Mouse (Mus musculus) cerebellum, adult 9-11 months (tissue): Measurements from ENCODE around the gene Mapk10.
A peak's percentile ranks its signal among the peaks of the same experiment; 100 is the strongest.

ENCODE experiments used
- DNase-seq: peaks from one replicate; pipeline ENCODE4 v3.0.0; 2022

Gene Mapk10

DNA sequence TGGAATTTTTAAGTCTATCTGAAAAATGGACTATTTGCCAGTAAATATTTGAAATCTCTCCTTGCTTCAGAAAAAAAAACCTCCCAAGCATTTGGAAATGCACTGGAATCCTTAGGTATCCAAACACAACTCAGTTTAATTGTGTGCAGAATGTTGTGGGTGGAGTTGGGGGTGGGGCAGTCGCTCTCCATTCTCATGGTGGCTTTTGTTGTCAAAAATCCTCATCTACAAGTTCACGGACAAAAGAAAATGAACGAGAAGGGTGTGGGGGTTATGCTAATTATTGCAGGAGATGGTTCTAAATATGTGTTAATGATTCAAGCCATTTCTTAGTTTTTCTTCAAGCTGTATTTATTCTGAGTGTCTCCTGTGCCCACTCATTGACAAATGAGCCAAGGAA lies 49.6 kb downstream of the Mapk10 start:
- no peak for DNase-seq

DNA sequence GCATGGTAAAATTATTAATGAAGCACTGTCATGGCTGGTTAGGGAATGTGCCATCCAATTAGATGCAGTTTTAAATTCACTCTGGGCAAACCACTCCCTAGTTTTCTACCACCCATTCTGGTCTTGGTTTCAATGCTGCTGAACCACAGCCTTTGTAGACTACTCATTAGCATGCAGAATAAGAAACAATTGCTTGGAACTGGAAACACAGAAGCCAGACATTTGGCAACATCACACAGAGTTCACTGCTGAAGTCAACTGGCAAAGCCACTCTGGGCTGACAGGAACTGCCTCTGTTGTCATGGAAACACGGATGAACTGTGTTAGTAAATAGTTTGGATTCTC lies 50.0 kb downstream of the Mapk10 start:
- DNase-seq, result peak; percentile 72

DNA sequence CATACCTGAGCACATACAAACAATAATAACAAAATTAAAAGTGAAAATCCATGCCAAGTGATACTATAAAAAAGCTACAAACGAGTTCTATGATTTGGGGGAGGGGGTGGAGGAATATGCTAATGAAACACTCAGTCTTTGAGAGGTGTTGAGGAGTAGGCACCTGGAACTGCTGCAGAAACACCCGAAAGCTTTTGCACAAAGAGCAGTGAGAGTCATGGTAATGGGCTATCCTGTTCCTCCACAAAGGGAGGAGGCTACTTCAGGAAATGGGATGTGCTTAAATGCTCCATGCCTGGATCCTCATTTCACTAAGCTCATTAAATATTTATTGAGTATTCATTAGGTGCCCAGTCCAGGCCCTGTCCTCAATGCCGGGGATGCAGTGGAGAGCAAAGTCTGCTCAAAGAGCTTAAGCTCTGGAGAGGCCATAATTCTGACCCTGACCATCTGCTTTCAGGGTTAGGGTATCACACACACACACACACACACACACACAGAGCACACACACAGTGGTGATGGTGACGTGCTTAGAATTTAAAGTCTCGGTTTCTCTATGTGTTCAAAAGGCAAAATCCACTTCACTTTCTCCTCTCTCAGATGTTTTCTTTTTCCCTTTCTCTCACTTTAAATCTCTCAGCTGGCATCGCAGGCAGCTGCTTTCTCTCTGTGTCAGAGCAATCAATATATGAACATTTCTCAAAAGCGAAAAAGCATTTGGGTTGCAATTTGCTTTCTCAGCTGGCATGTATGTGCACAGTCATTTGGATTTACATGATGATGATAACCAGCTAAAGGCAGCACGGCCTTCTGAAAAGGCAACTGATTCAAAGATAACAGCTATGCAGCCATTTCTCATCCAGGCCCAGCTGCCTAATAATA lies 50.6 kb downstream of the Mapk10 start:
- DNase-seq, result no peak

DNA sequence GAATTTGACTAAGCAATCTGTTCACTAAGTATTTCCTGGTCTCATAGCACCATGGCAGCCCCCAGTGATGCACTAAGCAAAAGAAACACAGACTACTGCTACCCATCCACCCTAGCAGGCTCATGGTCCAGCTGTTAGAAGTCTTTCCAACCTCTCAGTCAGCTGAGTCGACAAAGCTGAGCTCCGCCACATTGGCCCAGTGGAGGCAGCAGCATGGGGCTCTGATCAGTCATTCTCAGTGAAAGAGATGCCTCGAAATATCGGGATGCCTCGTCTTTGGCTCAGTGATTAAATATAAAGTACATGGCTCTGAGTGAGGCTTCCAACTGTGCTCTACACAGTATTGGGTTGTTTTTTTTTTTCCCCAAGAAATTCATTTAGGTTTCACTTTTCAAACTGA lies 70.2 kb downstream of the Mapk10 start:
- no peak for DNase-seq

DNA sequence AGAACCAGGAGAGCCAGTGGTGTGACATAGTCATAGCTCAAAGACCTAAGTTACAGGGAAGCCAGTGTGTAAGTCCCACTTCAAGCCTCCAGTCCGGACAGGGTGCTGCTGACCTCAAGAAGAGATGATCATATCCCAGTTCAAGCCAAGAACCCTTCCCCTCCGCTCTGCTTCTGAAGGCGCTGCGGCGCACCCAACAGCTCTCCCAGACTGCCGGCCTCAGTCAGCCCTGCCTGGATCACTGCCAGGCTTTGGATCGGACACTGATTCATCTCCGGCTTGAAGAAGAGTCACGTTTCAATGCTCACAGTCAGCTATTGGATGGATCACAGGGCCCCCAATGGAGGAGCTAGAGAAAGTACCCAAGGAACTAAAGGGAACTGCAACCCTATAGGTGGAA lies 76.3 kb downstream of the Mapk10 start:
- peak; percentile 66 for DNase-seq

DNA sequence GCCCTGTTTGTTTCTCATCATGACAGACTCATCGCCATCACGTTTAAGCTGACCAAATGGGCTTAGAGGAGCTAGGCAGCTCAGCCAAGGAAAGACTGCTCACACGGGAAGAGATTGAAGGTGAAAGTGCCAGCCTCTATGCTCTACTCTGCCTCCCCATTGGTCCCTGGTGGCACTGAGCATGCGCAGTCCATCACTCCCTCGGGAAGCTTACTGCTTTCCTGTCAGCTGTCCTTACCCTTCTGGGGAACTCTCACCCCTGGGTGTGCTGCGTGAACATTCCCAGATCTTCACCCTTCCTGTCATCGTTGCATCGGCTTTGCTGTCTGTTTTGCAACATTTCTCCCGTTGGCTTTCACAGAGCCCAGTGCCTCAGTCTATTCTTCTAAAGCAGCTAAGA lies 77.5 kb downstream of the Mapk10 start:
- DNase-seq, result no peak

DNA sequence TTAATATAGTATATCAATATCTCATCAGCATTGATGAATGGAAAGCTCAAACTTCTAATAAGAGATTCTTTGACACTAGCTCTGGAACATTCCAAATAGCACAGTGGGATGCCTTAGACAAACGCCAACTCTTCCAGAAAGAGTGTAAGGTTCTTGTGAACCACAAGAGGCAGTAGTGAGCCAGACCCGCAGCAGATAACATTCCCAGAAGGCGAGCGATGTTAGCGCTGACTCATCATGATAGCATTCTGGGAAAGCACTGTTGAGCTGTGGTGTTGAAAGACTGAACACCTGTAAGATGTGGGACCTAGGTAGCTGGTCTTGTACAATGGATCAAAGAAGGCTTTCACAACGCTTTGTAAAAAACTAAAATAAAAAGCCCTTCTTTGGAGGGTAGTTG lies 78.3 kb downstream of the Mapk10 start:
- DNase-seq, result no peak

DNA sequence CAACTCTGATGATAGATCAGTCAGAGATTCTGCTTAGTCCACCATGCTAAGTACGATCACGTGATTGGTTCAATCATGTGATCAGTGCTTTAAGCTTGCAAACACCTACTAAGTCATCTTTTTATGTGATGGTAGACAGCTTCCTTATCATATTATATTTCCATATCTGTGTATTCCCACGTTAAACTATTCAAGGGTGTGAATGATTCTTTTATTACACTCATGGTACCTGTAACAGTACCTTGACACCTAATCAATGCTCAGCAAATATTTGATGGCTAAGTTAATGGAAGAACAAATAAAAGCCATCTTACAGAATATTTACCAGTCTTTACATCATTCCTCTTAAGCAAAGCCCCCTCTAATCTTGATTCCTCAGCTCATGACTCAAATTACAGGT lies 91.5 kb downstream of the Mapk10 start:
- no peak for DNase-seq

DNA sequence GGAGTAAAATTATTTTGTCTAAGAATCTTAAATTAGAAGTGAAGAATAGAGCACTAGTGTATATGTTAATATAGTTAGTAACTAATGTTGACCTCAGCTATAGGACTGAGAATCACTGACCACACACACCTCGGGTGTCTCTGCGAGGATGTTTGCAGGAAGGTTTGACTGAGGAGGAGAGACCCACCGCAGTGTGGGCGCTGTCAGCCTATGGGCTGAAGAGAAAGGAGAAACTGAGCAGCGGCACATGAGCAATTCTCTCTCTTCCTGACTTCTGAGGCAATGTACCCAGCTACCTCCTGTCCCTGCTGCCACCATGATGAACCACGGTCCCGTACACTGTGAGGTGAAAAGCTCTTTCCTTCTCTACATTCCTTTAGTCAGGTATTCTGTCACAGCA lies 95.6 kb downstream of the Mapk10 start:
- no peak for DNase-seq

DNA sequence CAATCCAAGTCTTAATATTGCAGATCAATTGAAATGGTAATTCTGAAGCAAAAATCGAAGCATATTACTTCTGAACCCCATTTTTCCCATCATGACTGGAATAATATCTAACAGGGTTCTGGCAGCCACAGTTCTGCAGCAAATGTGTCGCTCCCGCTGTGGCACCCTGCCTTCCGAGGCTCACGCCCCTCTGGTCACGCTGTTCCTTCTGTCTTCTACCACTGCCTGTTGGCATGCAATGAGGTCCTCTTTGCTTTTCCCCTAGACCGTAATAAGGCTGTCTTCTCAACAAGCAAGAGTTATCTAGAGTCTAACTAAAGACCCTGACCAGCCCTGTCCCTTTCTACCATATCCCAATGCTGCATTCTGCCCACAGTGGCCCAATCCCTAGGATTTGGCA lies 98.7 kb downstream of the Mapk10 start:
- DNase-seq, result peak; percentile 58

DNA sequence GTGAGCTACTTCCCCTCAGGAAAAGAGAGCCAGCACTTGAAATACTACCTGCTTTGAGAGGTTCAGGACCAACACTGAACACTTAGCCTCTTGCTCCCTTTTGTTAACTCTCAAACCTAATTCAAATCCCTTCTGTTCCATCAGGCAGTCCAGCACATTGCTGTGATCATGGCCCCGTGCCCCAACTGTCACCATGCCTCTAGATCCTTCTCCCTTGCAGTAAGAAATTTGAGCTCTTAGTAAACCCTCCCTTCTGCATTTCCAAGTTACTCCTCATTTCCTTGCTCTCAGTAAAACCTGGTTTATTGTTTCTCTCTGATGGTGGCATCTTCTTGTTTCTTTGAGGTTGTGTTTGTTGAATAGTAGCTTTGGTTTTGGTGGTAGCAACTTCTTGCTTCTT lies 101.7 kb downstream of the Mapk10 start:
- no peak for DNase-seq

DNA sequence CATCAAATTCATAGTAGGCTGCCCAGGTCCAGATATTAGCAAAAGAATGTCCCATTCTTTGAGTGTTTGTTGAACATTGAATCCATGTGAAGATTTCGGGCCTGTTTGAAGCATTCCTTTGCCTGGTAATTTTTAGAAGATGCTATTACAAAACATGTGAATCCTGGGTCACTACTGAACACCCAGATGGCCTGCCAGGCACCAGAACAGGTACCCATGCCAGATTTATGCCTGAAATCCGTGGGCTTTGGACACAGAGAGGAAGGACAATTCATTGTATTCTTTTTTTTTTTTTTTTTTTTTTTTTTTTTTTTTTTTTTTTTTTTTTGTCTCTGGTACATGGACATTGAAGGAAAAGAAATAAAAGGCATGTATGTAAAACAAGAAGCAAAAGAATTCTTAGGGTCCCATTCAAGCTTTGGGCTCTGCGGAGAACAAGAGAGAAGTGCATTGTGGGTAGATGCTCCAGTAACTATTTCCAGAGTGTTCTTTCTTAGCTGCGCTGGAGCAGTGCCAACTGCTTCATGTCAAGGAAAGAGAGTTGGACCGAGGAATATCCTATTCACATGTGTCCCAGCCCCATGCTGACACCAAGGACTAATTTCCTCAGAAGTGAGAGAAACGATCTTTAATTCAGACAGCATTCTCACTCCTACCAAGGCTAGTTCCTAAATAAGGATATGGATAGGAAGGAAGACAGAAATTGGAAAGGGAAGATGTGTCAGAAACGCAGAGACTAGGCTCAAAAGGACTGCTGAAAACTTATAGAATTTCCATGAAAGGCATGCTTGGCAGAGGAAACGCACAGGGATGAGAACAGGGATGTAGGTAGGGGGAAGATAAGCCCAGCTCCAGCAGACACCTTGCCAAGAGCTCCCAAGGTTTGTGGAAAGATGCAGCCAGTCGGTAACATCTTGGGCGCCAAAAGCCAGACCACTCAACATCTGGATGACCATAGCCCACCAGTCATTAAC lies 105.4 kb downstream of the Mapk10 start:
- peak; percentile 60 for DNase-seq

DNA sequence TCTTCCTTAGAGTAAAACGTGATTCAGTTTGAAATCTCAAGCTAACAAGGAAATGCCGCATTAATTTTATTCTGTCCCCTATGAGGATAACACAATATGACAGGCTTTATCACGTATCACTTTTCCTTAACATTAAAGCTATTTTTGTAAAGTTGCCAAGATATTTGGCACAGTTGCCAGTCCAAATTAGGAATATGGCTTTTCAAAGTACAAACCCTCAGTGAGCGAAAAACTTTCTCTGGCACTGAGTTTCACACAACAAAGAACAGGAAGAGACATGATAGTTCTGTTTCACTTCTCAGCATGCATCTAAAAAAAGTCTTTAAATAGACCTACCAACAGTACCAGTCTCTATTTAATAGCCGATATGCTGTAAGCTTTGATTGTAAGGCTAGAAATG lies 107.1 kb downstream of the Mapk10 start:
- DNase-seq, result no peak

DNA sequence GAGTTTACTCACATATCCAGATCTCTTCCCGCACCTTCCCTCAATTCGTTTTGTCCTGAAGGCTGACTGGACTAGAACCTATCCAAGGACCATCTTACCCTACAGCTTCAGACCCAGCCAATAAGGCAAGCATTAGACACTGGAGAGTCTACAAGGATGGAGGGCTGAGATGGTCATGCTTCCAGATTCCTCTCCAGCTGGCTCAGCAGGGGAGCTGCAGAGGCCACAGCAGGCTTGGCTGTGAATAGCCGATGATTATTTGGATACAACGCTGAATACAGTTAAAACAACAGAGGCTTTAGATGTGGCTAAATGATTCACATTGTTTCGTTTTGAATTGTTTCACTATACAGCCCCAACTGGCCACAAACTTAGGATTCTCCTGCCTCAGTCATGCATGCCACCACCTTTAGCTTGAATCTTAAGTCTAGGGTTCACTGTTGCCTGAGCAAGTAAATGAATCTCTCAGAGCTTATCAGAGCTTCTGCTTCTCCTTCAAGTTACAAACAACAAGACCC lies 108.2 kb downstream of the Mapk10 start:
- peak; percentile 46 for DNase-seq

DNA sequence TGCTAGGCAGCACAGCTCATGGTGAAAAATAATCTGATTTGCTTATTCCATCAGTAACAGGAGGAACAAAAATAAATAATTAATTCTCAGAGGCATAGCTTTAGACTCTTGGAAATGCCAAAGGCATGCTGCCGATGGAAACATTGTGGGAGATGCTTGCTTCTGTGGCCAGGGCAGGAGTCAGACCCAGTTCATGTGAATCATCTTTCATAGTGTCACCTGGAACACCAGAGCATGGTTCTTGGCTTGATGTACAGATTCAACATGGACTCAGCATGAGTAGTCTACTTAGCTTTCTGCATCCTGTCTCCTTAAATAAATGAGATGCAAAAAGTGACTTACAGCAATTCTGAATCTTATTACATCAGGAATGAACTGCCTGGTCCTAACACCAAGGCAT lies 109.0 kb downstream of the Mapk10 start:
- peak; percentile 42 for DNase-seq

DNA sequence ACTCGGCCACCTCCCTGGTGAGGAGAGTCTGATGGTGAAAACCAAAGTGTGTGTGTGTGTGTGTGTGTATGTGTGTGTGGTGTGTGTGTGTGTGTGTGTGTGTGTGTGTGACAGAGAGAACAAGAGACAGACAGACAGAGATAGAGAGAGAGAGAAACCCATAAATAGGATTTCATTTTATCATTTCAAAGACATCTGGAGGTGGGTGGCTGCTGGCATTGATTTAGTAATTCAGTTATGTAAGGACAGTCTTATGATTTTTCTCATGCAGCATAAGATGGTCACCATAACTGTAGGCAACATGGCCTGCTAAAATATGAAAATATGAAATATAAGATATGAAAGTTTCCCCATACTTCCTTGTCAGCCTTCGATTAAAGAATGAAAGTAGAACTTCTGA lies 117.0 kb downstream of the Mapk10 start:
- no peak for DNase-seq

DNA sequence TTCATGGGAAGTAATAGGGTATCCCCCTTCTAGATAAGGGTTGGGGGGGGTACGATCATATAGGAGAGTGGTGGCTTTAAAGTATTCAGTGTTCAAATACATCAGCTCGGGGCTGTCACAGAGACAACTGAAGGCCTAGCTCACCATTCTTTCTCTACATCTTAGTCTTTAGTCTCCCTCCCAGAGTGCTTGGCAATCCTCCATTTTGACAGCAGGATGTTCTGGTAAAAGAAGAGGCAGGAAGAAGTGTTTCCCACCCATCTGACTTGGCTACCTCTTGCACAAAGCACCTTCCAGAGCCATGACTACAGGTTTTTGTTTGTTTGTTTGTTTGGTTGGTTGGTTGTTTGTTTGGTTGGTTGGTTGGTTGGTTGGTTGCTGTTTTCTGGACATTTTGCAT lies 125.3 kb downstream of the Mapk10 start:
- DNase-seq, result no peak

DNA sequence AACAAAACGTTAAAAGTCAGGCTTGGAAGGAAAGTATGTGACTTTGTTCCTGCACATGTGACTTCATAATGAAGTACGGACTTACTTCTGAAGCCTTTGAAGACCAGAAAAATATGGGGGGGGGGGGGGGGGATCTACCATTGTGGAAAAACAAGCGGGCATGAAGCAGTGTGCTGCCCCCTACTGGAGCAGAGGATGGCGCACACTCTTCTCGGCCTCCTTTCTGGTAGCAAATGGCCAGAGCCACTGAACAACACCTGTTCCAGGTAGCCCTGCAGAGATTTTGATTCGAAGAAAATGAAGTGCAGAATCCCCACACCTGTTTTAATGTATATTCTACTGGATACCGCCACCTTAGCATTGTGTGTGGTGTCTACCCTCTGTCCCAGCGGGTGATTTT lies 135.7 kb downstream of the Mapk10 start:
- no peak for DNase-seq

DNA sequence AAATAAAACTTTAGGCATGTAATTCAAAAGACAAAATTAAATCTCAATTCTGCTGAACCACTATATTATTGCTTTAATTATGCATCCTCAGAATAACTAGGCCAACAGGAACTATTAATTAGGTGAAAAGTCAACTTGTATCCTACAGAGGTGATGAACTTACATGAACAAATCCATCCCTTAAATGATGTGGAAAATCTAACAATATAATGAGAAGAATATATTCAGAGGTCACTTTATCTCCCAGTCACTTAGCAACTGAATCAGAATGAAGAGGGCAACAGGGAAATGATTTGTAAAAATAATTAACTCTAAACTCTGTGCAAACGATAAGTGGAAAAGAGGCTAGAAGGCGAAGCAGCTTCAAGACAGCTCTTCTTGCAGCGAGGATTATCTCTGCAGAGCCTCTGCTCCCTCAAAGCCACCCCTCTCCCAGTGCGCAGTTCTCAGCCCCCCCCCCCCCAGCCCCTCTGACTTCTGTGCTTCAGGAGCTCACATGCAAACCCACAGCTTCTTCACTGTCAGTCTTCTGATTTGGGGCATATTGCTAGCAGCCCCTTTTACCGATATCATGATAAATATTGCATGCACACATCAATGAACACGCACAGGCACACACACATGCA lies 138.8 kb downstream of the Mapk10 start:
- no peak for DNase-seq

DNA sequence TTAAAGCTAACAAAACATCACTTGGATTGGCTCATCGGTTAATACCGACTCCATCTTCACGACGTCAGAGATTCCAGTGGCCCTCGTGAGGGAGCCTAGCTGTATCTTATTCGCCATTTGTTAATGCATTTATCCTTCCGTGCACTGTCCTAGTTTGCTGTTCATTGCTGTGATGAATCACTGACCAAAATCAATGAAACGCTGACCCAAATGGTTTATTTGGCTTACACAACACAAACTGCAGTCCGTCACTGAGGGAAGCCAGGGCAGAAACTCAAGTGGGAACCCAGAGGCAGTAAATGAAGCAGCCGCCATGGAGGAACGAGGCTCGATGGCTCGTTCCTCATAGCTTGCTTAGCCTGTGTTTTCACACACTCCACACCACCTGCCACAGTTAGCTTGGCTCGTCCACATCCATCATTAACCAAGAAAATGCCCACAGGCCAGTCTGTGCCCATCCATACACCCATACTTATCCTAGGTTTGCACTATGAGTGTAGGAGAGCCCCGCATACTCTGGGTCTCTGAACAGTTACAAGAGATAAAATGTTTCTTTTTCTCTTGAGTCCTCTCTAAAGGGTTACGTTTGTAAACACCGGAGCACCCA lies 140.0 kb downstream of the Mapk10 start:
- no peak for DNase-seq

DNA sequence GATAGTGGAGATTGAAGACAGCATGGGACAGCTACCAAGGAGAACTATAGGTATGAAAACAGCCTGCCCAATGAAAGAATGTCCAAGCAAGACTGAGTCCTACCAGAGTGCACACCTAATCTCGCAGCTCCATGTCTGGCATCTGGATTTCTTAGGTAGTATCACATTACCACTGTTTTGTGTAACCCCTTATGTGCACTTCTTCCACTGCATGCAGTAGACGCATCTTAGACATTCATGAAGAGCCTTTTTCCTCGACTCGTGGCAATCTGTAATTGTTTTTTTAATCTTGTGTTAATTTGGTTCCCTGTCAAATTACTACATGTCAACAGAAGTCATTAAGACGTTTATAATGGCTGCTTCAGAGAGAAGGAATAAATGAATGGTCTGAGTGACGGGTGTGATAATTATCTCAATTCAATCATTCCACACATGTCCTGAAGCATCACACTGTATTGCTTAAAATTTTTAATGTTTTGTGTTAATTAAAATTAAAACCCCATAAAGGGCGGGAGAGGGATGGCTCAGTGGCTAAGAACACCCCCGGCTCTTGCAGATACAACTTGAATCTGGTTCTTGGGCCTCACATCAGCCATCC lies 160.7 kb downstream of the Mapk10 start:
- DNase-seq, result no peak

DNA sequence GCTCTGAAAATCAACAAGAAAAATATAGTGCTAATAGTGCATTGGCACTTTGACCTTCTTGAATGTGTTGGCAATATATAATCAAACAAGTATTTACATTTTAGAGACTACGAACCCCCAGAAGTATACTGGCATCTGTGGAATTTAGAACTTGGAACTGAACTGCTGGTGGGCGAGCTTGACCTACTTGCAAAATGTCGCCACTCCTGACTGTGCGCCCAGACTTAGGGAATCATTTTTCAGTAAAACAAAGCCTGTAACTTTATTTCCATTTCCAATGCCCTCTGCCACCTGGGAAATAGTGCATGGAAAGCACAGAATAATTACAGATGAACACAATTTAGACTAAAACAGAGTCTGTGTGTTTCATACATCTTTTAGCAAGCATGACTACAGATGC lies 163.1 kb downstream of the Mapk10 start:
- DNase-seq, result no peak

DNA sequence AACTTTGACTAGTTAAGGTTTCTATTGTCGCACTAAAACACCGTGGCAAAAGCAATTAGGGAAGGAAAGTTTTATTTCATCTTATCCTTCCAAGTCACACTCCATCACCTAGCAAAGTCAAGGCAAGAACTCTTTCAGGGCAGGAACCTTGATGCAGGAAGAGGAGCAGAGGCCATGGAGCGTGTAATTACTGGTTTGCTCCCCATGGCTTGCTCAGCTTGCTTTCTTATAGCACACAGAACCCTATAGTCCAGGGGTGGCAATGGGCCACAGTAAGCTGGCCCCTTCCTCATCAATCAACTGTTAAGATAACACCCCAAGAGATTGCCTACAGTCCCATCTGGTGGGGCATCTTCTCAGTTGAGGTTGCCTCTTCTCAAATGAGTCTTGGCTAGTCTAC lies 173.4 kb downstream of the Mapk10 start:
- DNase-seq, result no peak
